Mouse (Mus musculus) MEL (cell line): ENCODE measurements around the gene Gm21985. TPM values are rescaled to one million over a fixed set of nuclear protein-coding genes. Genes with fewer than 3 reads are reported as not detected.

Experiments
- DNase-seq: peaks from one replicate; pipeline ENCODE4 v3.0.0; 2011; ENCODE audit warnings: low read depth, low spot score
- H3K27ac ChIP-seq: 2 replicates; pipeline ENCODE4 v1.5.1; 2012; ENCODE audit warnings: low read depth, mild to moderate bottlenecking, control low read depth, low read length, moderate library complexity; ENCODE audit not compliant: control insufficient read depth
- H3K27me3 ChIP-seq, 2 experiments: fragments of 150-350 bp in 1 of 2; sonication (generic) in 1 of 2; 2 replicates each; pipeline ENCODE4 v1.6.1; 2012; ENCODE audit warnings: low read length in 2 of 2, mild to moderate bottlenecking in 2 of 2, improper control_type of control experiment in 1 of 2, moderate library complexity in 1 of 2; ENCODE audit not compliant: insufficient read depth in 2 of 2, control insufficient read depth in 1 of 2
- H3K36me3 ChIP-seq, 2 experiments: 2 replicates each; pipeline ENCODE4 v1.6.1; 2012 to 2014; ENCODE audit warnings: low read length in 2 of 2, improper control_type of control experiment in 1 of 2, inconsistent platforms in 1 of 2, mild to moderate bottlenecking in 1 of 2; ENCODE audit not compliant: insufficient read depth in 2 of 2, control insufficient read depth in 1 of 2
- H3K4me1 ChIP-seq, 2 experiments: fragments of 150-350 bp in 1 of 2; sonication (generic) in 1 of 2; 2 replicates each; pipeline ENCODE4 v1.6.1; 2012; ENCODE audit warnings: low read length in 2 of 2, improper control_type of control experiment in 1 of 2, mild to moderate bottlenecking in 1 of 2; ENCODE audit not compliant: insufficient read depth in 2 of 2, control insufficient read depth in 1 of 2
- H3K4me3 ChIP-seq, 2 experiments: fragments of 150-350 bp in 1 of 2; sonication (generic) in 1 of 2; 2 replicates each; pipeline ENCODE4 v1.5.1; 2012; ENCODE audit warnings: low read depth in 2 of 2, low read length in 2 of 2, mild to moderate bottlenecking in 2 of 2, moderate library complexity in 2 of 2, control low read depth in 1 of 2, improper control_type of control experiment in 1 of 2; ENCODE audit not compliant: control insufficient read depth in 1 of 2, insufficient read depth in 1 of 2
- H3K79me2 ChIP-seq: 2 replicates; pipeline ENCODE4 v1.6.1; 2012; ENCODE audit warnings: mild to moderate bottlenecking, low read length, moderate library complexity; ENCODE audit not compliant: control insufficient read depth, poor library complexity, insufficient read depth
- H3K9ac ChIP-seq: 2 replicates; pipeline ENCODE4 v1.6.1; 2012; ENCODE audit warnings: low read depth, mild to moderate bottlenecking, control low read depth, low read length, moderate library complexity; ENCODE audit not compliant: control insufficient read depth, poor library complexity, severe bottlenecking
- H3K9me3 ChIP-seq: fragments of 150-350 bp; sonication (generic); replicated peaks from 2 replicates; pipeline ENCODE4 v1.6.1; 2012; ENCODE audit warnings: mild to moderate bottlenecking, low read length, improper control_type of control experiment, moderate library complexity; ENCODE audit not compliant: insufficient read depth
- CHD1 ChIP-seq: IDR thresholded peaks from 2 replicates; pipeline ENCODE4 v1.6.1; 2012; ENCODE audit warnings: low read depth, mild to moderate bottlenecking, inconsistent platforms, low read length, improper control_type of control experiment
- CHD2 ChIP-seq: IDR thresholded peaks from 2 replicates; pipeline ENCODE4 v1.6.1; 2011; ENCODE audit warnings: low read length, improper control_type of control experiment
- E2F4 ChIP-seq: IDR thresholded peaks from 2 replicates; pipeline ENCODE4 v1.6.1; 2011; ENCODE audit warnings: low read depth, low read length, improper control_type of control experiment, borderline replicate concordance
- ELF1 ChIP-seq: IDR thresholded peaks from 2 replicates; pipeline ENCODE4 v1.6.1; 2014; ENCODE audit warnings: low read depth, mild to moderate bottlenecking, inconsistent platforms, low read length, improper control_type of control experiment, moderate library complexity
- GABPA ChIP-seq: IDR thresholded peaks from 2 replicates; pipeline ENCODE4 v1.6.1; 2012; ENCODE audit warnings: low read depth, mild to moderate bottlenecking, inconsistent platforms, low read length, improper control_type of control experiment, moderate library complexity
- GATA1 ChIP-seq: IDR thresholded peaks from 2 replicates; pipeline ENCODE4 v1.6.1; 2011; ENCODE audit warnings: low read depth, low read length, improper control_type of control experiment
- HCFC1 ChIP-seq: IDR thresholded peaks from 2 replicates; pipeline ENCODE4 v1.6.1; 2012; ENCODE audit warnings: low read depth, mild to moderate bottlenecking, inconsistent platforms, low read length, improper control_type of control experiment, moderate library complexity
- JUND ChIP-seq: IDR thresholded peaks from 2 replicates; pipeline ENCODE4 v1.6.1; 2011; ENCODE audit warnings: low read depth, mild to moderate bottlenecking, improper control_type of control experiment, low read length
- MAFK ChIP-seq: IDR thresholded peaks from 2 replicates; pipeline ENCODE4 v1.6.1; 2011; ENCODE audit warnings: low read depth, mild to moderate bottlenecking, low read length, improper control_type of control experiment, borderline replicate concordance
- MAZ ChIP-seq: IDR thresholded peaks from 2 replicates; pipeline ENCODE4 v1.6.1; 2012; ENCODE audit warnings: low read depth, mild to moderate bottlenecking, inconsistent platforms, low read length, improper control_type of control experiment
- MEF2A ChIP-seq: IDR thresholded peaks from 2 replicates; pipeline ENCODE4 v1.6.1; 2014; ENCODE audit warnings: low read depth, mild to moderate bottlenecking, inconsistent platforms, low read length, improper control_type of control experiment; ENCODE audit not compliant: poor library complexity, insufficient replicate concordance, severe bottlenecking; ENCODE audit errors: extremely low read depth
- MXI1 ChIP-seq: IDR thresholded peaks from 2 replicates; pipeline ENCODE4 v1.6.1; 2011; ENCODE audit warnings: mild to moderate bottlenecking, low read depth, low read length, improper control_type of control experiment
- MYC ChIP-seq: IDR thresholded peaks from 2 replicates; pipeline ENCODE4 v1.6.1; 2011; ENCODE audit warnings: low read depth, mild to moderate bottlenecking, low read length, improper control_type of control experiment, moderate library complexity
- NRF1 ChIP-seq: IDR thresholded peaks from 2 replicates; pipeline ENCODE4 v1.6.1; 2014; ENCODE audit warnings: low read depth, mild to moderate bottlenecking, inconsistent platforms, low read length, improper control_type of control experiment, moderate library complexity; ENCODE audit not compliant: poor library complexity, insufficient read depth, severe bottlenecking
- POLR2A ChIP-seq, 2 experiments: IDR thresholded peaks; 2 replicates each; pipeline ENCODE4 v1.6.1; 2011 to 2012; ENCODE audit warnings: low read length in 2 of 2, mild to moderate bottlenecking in 2 of 2, control low read depth in 1 of 2, improper control_type of control experiment in 1 of 2, low read depth in 1 of 2, moderate library complexity in 1 of 2; ENCODE audit not compliant: control insufficient read depth in 1 of 2, insufficient read depth in 1 of 2, poor library complexity in 1 of 2
- POLR2AphosphoS5 ChIP-seq: IDR thresholded peaks from 2 replicates; pipeline ENCODE4 v1.6.1; 2012; ENCODE audit warnings: low read depth, borderline replicate concordance, mild to moderate bottlenecking, inconsistent platforms, low read length, moderate library complexity, mixed read lengths
- RAD21 ChIP-seq: IDR thresholded peaks from 2 replicates; pipeline ENCODE4 v1.6.1; 2011; ENCODE audit warnings: mild to moderate bottlenecking, low read depth, low read length, improper control_type of control experiment
- RCOR1 ChIP-seq: IDR thresholded peaks from 2 replicates; pipeline ENCODE4 v1.6.1; 2012; ENCODE audit warnings: low read depth, mild to moderate bottlenecking, inconsistent platforms, low read length, improper control_type of control experiment
- SIN3A ChIP-seq: IDR thresholded peaks from 2 replicates; pipeline ENCODE4 v1.6.1; 2012; ENCODE audit warnings: low read length, improper control_type of control experiment, inconsistent platforms
- SMC3 ChIP-seq: IDR thresholded peaks from 2 replicates; pipeline ENCODE4 v1.6.1; 2011; ENCODE audit warnings: low read depth, low read length, improper control_type of control experiment
- TAL1 ChIP-seq: IDR thresholded peaks from 2 replicates; pipeline ENCODE4 v1.6.1; 2012; ENCODE audit warnings: mild to moderate bottlenecking, inconsistent platforms, low read length, moderate library complexity, mixed read lengths
- TBP ChIP-seq: IDR thresholded peaks from 2 replicates; pipeline ENCODE4 v1.8.0; 2011; ENCODE audit warnings: low read depth, low read length, improper control_type of control experiment
- UBTF ChIP-seq: IDR thresholded peaks from 2 replicates; pipeline ENCODE4 v1.6.1; 2012; ENCODE audit warnings: low read depth, mild to moderate bottlenecking, inconsistent platforms, low read length, improper control_type of control experiment, moderate library complexity, borderline replicate concordance; ENCODE audit not compliant: insufficient read depth
- USF2 ChIP-seq, 2 experiments: IDR thresholded peaks; 2 replicates each; pipeline ENCODE4 v1.6.1; 2011 to 2012; ENCODE audit warnings: improper control_type of control experiment in 2 of 2, low read length in 2 of 2, borderline replicate concordance in 1 of 2, inconsistent platforms in 1 of 2, low read depth in 1 of 2, mild to moderate bottlenecking in 1 of 2; ENCODE audit not compliant: insufficient read depth in 1 of 2
- ZC3H11A ChIP-seq: IDR thresholded peaks from 2 replicates; pipeline ENCODE4 v1.6.1; 2012; ENCODE audit warnings: low read depth, mild to moderate bottlenecking, inconsistent platforms, low read length, improper control_type of control experiment
- ZKSCAN1 ChIP-seq: IDR thresholded peaks from 2 replicates; pipeline ENCODE4 v1.6.1; 2012; ENCODE audit warnings: low read depth, mild to moderate bottlenecking, inconsistent platforms, low read length, improper control_type of control experiment, moderate library complexity
- ZMIZ1 ChIP-seq: IDR thresholded peaks from 2 replicates; pipeline ENCODE4 v1.6.1; 2012; ENCODE audit warnings: low read depth, mild to moderate bottlenecking, inconsistent platforms, low read length, improper control_type of control experiment, moderate library complexity
- ZNF384 ChIP-seq: IDR thresholded peaks from 2 replicates; pipeline ENCODE4 v1.6.1; 2012; ENCODE audit warnings: low read depth, mild to moderate bottlenecking, inconsistent platforms, low read length, improper control_type of control experiment
- polyA plus RNA-seq, 2 experiments: library from polyadenylated mRNA; stranded (reverse) in 1 of 2; unstranded in 1 of 2; fragments of >175 nt in 1 of 2; fragments of >200 nt in 1 of 2; gene quantifications; 2 replicates each; pipeline versions ENCODE4 v1.2.1 to v1.2.4; 2012; ENCODE audit warnings: low replicate concordance in 2 of 2, low read depth in 1 of 2; ENCODE audit not compliant: insufficient read length in 2 of 2, insufficient read depth in 1 of 2, missing spikeins in 1 of 2
- total RNA-seq: library from RNA; depleted of rRNA; stranded (reverse); fragments of 300-350 nt; gene quantifications from 2 replicates; pipeline ENCODE4 v1.2.3, GENCODE M21; 2012

The Gm21985 gene
- total and polyA plus RNA-seq, 3 experiments: 0.04 TPM; not detected in 2

DNA sequence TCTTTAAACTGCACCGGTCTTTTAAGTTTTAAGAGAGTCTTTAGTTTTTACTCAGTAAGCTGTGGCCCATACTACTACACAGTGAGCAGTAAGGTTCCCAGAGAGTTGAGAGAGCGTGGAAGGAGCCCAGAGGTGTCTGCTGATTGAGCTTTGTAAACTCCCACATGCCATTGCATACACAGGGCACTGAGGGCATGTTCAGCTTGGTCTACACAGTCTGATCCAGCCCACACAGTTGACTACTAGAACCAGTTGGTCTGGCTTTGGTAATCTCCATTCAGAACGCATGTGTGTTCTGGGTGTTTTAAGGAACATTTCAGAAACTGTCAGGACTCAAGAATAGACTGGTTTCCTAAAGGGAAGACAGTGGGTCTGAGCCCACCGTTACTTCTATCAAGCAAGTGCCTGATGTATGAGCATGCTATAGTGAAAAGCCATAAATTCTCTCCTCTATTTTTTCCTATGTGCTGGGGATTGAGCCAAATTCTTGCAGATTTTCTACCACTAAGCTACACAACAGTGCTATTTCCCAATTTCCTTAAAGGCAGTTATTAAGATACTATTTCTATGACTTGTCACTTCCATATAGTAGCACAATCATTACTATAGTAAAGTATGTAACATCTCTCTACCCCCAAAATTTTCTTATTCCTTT, 125.4 kb downstream of the Gm21985 start:
- Histone ChIP-seq H3K27ac (no peak overlapping the region), H3K36me3 (peaks cover under 1 to 35% of the 10 kb centered on the region in 2 experiments; a peak in 3 of 4 replicates), H3K27me3 (no peaks in the 10 kb centered on the region), H3K4me3 (no peak overlapping the region), H3K4me1 (peaks cover 7 to 17% of the 10 kb centered on the region in 2 experiments), H3K9ac (no peak overlapping the region), H3K9me3 (no peaks in the 10 kb centered on the region), H3K79me2 (peaks cover 47% of the 10 kb centered on the region)
- TF ChIP-seq ZKSCAN1: no peak
- no peak for TF ChIP-seq GATA1
- TF ChIP-seq MYC: no peak
- no peak for TF ChIP-seq MAZ
- no peak for TF ChIP-seq USF2 (IDR thresholded peaks at IDR 0.05; ENCODE audit: borderline replicate concordance in 1 of 2, insufficient read depth in 1 of 2, low read depth in 1 of 2, low read length in 2 of 2)
- no peak for TF ChIP-seq TBP
- TF ChIP-seq ZC3H11A: no peak
- TF ChIP-seq MEF2A: no peak
- TF ChIP-seq E2F4: no peak
- no peak for TF ChIP-seq TAL1
- TF ChIP-seq MXI1: no peak
- TF ChIP-seq MAFK: no peak
- no peak for TF ChIP-seq RAD21
- no peak for TF ChIP-seq NRF1
- TF ChIP-seq ZMIZ1: no peak
- TF ChIP-seq ELF1: no peak
- DNase-seq: no peak

GRCm38 (mm10) chr2:112392689-112393088, 126.6 kb downstream of the Gm21985 start:
- Histone ChIP-seq H3K79me2 (peaks cover 45% of the 10 kb centered on the region), H3K9me3 (no peaks in the 10 kb centered on the region), H3K36me3 (peaks cover 0 to 34% of the 10 kb centered on the region in 2 experiments; a peak in 3 of 4 replicates), H3K4me3 (no peak overlapping the region), H3K9ac (no peak overlapping the region), H3K27ac (no peak overlapping the region), H3K27me3 (no peaks in the 10 kb centered on the region), H3K4me1 (peaks cover 10 to 19% of the 10 kb centered on the region in 2 experiments)
- DNase-seq: peak; percentile 65
- TF ChIP-seq E2F4: no peak
- TF ChIP-seq POLR2AphosphoS5: no peak
- peak; percentile 50 for TF ChIP-seq GATA1
- no peak for TF ChIP-seq ZKSCAN1
- TF ChIP-seq ZNF384: peak; percentile 43; the same call in 1 of the 2 replicates
- no peak for TF ChIP-seq UBTF
- no peak for TF ChIP-seq CHD2
- TF ChIP-seq JUND: no peak
- no peak for TF ChIP-seq POLR2A (IDR thresholded peaks at IDR 0.05; ENCODE audit: control insufficient read depth in 1 of 2, insufficient read depth in 1 of 2, low read depth in 1 of 2, low read length in 2 of 2, poor library complexity in 1 of 2)
- no peak; the same call in 1 of the 2 replicates for TF ChIP-seq SIN3A
- TF ChIP-seq MAZ: no peak
- TF ChIP-seq USF2 (IDR thresholded peaks at IDR 0.05; ENCODE audit: borderline replicate concordance in 1 of 2, insufficient read depth in 1 of 2, low read depth in 1 of 2, low read length in 2 of 2): no peak
- no peak for TF ChIP-seq HCFC1
- TF ChIP-seq NRF1: no peak
- 0 out of 2 replicates have a peak, but pooled peaks have one; percentile 52 for TF ChIP-seq RCOR1
- TF ChIP-seq MYC: peak; percentile 25; the same call in 1 of the 2 replicates
- no peak for TF ChIP-seq ZC3H11A
- peak; percentile 81; the same call in 1 of the 2 replicates for TF ChIP-seq CHD1
- TF ChIP-seq SMC3: no peak
- no peak for TF ChIP-seq MEF2A
- no peak for TF ChIP-seq GABPA
